Mouse (Mus musculus) natural killer cell, adult 2 months (primary cell): ENCODE results near the gene Xrcc6.

Experiments used
- DNase-seq, 2 experiments: peaks; one replicate each; pipeline ENCODE4 v3.0.0; 2022; ENCODE audit warnings: low spot score in 2 of 2

The Xrcc6 gene

DNA sequence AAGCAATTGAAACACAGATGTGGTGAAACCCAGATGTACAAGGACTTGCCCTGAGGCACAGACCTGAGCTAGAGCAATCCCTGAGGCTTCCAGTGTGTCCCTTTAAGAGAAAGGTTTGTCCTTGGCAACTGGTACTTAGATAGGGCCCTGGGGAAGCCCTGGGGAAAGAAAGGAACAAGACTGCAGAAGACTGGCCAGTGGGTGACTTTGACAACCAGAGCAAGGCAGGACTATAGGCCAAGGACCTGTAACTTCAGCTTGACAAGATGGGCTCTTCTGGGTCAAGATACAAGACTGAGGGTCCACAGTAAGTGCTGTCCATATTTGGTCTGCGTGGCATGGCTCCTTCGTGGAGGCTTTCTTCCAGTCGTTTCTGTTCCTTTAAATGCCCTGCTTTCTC is at the start of gene Xrcc6:
TSS of gene Xrcc6 (plus strand) at position 190 of the 400 bp plus-strand sequence.
- no peak for DNase-seq

GRCm38 (mm10) chr15:81938246-81938645 is 49.4 kb upstream of the Xrcc6 start:
- peak in 1 of 2 experiments; percentile 28 for DNase-seq

- DNase-seq: no peak
These were observed 48.4 kb upstream of the Xrcc6 start for GRCm38 (mm10) chr15:81939157-81939715.

GRCm38 (mm10) chr15:81939774-81940173 is 47.9 kb upstream of the Xrcc6 start:
- no peak for DNase-seq

GRCm38 (mm10) chr15:81940219-81940618 is 47.4 kb upstream of the Xrcc6 start:
- DNase-seq: no peak

DNA sequence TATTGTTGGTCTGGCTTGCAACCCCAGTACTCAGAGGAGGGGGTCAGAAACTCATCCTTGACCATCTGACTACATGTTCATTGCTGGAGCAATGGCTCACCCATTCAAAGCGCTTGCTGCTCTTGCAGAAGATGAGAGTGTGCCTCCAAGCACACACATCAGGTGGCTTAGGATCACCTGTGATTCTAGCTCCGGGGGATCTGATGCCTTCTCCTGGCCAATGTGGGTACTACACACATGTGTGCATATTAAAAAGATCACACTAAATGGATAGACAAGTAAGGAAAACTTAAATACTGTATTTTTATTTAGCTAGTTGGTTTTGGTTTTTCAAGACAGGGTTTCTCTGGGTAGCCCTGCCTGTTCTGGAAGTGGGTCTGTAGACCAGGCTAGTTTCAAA is 46.6 kb upstream of the Xrcc6 start:
- no peak for DNase-seq

DNA sequence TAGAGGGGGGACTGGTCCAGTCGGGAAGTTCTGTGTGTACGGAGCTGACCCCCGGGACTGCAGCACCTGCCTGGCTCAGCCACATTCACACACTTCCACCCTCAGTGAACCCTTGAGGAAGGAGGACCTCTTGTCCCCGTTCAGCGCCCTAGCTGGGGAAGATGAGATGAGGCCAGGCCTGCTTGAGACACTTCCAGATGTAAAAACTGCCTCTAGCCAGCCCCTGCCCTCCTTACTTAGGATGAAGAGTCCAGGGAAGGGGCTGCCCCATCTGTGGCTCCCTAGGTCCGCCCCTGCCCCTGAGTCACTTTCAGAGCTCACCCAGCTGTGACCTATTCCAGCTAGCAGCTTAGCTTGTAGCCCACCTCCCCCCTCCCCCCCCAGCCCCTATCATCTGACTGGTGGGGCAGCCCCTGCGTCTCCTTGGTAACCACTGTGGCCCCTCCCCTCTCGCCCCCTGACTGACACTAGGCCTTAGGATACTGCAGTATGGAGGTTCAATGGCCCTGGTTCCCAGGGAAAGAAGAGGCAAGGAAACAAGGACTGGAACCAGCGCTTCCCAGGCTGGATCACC is 44.4 kb upstream of the Xrcc6 start:
- no peak for DNase-seq

- DNase-seq: no peak
These were observed 38.6 kb upstream of the Xrcc6 start for GRCm38 (mm10) chr15:81949076-81949475.

DNA sequence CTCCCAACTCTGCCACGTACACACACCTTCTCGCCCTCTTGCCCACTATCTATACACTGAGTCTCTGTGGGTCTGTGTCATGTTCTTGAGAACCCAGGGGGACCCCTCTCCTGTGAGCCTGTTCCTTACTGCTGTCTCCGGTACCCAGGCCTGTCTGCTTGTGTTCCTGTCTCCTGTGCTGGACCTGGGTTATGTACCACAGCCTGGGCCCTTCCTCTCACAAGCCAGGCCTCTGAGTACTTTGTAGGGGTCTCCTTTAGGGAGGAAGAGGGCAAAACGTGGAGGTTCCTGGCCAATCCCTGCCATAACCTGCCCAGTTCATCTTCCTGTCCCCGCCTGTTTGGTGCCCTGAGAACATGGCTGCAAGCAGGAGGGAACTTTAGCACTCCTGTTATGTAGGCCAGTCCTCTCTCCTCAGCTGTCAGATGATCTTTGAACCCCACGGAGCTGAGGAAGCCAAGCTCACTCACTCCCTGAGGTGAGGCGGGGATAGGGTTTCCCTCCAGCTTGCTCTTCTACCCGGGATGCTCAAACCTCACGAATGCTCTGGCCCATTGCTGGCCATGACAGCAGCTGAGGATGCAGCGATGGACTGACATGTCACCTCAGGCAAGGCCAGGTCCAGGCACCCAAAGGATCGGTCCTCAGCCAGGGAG is 38.0 kb upstream of the Xrcc6 start:
- DNase-seq: no peak

DNA sequence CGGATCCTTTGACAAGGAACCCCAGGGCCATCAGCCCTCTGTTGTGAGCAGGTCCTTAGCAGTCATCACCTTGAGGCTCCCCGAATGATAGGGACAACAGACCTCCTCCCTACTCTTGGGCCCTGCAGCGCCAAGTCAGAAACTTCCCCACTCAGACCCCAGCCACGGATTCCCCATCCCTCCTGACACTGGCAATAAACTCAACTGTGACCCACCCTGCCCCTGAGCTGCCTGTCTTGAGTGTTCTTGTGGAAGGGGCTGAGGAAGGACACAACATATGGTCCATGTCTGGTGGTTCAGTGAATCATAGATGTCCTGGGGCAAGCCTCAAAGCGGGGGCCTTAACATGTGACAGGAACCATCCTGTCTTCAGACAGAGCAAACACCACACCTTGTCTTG is 36.9 kb upstream of the Xrcc6 start:
- no peak for DNase-seq

- no peak for DNase-seq
These were observed 36.5 kb upstream of the Xrcc6 start for GRCm38 (mm10) chr15:81951159-81951558.

DNA sequence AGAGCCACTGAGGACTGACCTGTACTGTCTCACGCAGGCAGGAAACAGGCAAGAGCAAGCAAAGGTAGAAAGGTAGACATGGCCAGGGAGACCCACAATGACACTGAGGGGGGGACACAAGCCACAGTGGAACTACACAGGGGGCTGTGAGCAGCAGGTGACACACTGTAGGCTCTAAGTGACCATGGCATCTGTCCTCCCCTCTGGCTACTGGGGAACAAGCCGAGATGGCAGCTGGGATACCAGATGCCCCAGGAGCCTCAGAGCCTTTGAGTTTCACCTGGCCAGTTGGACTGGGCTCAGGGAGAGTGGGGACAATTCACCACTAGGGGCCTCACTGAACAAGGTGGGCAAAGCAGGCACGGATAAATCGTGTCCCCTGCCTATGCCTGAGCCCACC is 35.3 kb upstream of the Xrcc6 start:
- no peak for DNase-seq

DNA sequence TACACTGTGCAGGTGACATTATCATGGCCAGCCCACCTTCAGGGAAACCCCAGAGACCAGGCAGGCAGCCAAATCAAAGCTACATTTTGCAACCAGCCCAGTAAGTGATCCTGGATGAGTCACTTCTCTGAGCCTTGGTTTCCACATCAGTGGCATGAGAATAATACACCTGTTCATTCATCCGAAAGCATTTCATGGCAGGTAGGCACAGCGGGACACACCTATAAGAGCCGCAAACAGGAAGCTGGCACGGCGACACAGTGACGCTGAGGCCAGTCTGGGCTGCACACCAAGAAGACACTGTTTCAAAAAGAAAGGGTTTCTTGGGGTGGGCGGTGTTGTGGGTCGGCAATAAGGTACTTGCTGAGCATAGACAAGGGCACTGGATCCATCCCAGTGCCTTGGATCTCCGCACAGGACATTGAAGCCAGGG is 33.5 kb upstream of the Xrcc6 start:
- no peak for DNase-seq

DNA sequence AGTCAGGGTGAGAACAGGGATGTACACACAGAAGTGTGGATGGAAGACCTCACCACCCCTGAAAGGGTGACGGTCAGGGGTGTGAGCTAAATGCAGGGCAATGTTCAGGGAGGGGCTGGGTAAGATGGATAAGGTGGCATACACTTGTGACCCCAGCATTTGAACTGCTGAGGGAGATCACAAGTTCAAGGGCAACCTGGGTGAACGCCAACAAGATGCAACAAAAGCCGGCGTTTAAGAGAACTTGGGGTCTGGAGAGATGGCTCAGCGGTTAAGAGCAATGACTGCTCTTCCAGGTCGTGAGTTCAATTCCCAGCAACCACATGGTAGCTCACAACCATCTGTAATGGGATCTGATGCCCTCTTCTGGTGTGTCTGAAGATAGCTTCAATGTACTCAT is 32.9 kb upstream of the Xrcc6 start:
- DNase-seq: no peak

- no peak for DNase-seq
These were observed 32.2 kb upstream of the Xrcc6 start for GRCm38 (mm10) chr15:81955414-81955813.

DNA sequence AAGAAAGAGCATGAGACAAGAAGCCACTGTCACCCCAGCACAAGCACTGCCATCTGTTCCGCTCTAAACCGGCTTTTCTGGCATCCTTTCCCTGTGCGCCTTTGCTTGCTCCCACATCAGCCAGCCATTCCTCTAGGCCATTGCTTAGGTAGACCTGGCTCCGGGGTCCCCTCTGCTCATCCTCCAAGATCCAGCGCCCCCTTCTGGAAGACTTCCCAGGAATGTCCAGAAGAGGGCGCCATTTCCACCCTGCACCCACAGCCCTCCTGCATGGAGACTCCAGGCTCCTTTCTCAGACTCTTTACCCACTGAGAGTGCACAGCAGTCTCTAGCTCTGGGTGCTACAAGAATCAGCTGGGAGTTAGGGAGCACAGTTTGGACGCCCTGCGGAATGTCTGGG is 31.2 kb upstream of the Xrcc6 start:
- peak; percentile 36 to 63 for DNase-seq

- DNase-seq: no peak
These were observed 30.0 kb upstream of the Xrcc6 start for GRCm38 (mm10) chr15:81957598-81957997.

GRCm38 (mm10) chr15:81958906-81959305 is 28.7 kb upstream of the Xrcc6 start:
- no peak for DNase-seq

- DNase-seq: peak; percentile 97 to 99
These were observed 27.2 kb upstream of the Xrcc6 start, which contains the start of gene Pmm1 for GRCm38 (mm10) chr15:81960171-81961077. Gene Pmm1, minus strand, starts transcription at chr15:81960930.

DNA sequence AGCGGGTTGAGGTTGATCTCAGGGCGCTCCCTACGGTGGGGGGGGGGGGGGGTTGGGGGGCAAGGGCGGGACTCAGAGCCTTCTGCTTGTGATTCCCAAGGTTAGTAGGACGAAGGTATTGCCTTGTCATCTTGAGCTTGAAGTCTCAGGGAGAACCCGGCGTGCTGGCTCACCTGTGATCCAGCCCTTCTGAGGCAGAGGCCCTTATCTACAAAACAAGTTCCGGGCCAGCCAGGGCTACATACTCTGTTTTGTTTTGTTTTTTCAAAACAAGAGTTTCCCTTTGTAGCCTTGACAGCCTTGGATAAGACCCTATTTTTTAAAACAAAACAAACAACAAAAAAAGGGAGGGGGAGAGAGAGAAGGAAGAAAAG is 26.6 kb upstream of the Xrcc6 start:
- DNase-seq: no peak

- no peak for DNase-seq
These were observed 23.4 kb upstream of the Xrcc6 start for GRCm38 (mm10) chr15:81964262-81964661.

- DNase-seq: no peak
These were observed 22.6 kb upstream of the Xrcc6 start for GRCm38 (mm10) chr15:81964980-81965545.
